Mouse (Mus musculus) kidney, postnatal 14 days (tissue): ENCODE measurements around the gene Hist1h3i.
"Not testable (repeated sequence)": the region's sequence is repeated elsewhere in the genome, so short reads cannot be mapped to it uniquely, and the experiment has no call there.

ENCODE experiments used
- DNase-seq: peaks from one replicate; pipeline ENCODE4 v3.0.0; 2022; ENCODE audit warnings: mixed read lengths

Hist1h3i gene

DNA sequence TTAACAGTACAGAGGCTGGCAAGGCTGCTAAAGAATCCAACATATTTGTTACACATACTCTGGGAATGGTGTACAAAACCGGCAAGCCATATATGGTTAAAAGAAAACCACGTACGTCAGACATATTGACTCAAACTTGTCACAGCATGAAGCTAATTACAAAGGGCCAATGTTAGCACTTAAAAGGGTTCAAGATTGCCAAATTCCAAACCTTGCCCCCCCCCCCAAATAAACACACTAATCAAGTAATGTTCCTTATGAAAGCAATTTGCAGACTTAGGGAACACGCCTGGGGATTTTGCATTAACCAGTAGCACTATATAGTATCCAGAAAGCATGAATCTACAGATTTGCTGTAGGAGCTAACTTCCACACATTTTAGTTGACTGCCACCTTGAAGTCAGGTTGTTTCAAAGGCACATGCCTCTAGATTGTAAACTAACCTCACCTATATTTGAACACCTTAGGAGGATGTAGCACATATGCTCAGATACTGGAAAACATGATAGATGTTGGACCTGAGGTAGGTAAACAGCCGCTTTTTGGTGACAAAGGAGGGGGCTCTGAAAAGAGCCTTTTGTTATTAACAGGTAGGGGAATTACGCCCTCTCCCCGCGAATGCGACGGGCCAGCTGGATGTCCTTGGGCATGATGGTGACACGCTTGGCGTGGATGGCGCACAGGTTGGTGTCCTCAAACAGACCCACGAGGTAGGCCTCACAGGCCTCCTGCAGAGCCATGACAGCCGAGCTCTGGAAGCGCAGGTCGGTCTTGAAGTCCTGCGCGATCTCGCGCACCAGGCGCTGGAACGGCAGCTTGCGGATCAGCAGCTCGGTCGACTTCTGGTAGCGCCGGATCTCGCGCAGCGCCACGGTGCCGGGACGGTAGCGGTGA is 562 bp downstream of the Hist1h3i start:
- DNase-seq, result not testable (repeated sequence)

DNA sequence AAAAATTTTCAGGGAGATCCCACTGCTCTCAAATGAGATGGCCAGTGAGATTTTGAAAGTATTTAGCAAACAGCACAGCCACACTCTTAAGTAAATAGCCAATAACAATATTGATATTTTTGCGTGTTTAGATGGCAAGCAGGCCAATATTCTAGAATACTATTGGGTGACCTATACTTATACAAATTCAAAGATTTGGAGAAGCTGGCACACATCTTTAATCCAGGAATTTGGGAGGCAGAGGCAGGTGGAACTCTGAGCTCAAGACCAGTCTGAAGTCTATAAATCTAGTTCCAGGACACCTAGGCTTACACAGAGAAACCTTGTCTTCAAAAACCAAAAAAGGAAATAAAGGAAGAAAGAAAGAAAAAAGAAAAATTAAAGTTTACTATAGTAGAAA is 1.5 kb downstream of the Hist1h3i start:
- no peak for DNase-seq

GRCm38 (mm10) chr13:21781021-21781555 is 2.1 kb downstream of the Hist1h3i start:
- DNase-seq, result no peak

DNA sequence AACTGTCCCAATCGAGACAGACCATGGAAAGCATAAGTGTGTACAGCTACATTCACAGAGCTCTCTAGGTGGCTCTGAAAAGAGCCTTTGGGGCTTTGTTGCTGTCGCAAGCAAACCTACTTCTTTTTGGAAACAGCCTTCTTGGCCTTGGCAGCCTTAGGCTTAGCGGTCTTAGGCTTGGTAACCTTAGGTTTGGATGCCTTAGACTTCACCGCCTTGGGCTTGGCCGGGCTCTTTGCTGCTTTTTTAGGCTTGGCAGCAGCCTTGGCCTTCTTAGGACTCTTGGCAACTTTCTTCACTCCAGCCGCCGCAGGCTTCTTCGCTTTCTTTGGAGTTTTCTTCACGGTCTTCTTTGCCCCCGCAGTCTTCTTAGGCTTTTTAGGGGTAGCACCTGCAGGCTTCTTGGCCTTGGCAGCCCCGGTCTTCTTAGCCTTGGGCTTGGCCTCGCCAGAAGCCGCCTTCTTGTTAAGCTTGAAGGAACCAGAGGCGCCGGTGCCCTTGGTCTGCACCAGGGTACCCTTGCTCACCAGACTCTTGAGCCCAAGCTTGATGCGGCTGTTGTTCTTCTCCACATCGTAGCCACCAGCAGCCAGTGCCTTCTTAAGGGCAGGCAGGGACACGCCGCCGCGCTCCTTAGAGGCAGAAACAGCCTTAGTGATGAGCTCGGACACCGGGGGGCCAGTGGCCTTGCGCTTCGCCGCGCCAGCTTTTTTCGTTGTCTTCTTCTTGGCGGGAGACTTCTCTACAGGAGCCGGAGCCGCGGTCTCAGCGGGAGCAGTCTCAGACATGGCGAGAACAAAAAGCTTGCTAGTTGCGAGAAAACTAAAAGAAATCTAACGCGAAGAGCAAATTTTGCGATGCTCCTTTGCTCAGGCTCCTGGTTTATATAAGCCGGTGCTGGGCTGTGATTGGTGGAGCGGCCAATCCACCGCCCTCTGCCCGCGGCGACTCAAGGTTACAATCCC is 3.1 kb downstream of the Hist1h3i start, which contains the start of gene Hist1h1b:
Gene Hist1h1b, minus strand, starts transcription at position 859 of the 965 bp plus-strand sequence.
- DNase-seq, result peak; percentile 61

DNA sequence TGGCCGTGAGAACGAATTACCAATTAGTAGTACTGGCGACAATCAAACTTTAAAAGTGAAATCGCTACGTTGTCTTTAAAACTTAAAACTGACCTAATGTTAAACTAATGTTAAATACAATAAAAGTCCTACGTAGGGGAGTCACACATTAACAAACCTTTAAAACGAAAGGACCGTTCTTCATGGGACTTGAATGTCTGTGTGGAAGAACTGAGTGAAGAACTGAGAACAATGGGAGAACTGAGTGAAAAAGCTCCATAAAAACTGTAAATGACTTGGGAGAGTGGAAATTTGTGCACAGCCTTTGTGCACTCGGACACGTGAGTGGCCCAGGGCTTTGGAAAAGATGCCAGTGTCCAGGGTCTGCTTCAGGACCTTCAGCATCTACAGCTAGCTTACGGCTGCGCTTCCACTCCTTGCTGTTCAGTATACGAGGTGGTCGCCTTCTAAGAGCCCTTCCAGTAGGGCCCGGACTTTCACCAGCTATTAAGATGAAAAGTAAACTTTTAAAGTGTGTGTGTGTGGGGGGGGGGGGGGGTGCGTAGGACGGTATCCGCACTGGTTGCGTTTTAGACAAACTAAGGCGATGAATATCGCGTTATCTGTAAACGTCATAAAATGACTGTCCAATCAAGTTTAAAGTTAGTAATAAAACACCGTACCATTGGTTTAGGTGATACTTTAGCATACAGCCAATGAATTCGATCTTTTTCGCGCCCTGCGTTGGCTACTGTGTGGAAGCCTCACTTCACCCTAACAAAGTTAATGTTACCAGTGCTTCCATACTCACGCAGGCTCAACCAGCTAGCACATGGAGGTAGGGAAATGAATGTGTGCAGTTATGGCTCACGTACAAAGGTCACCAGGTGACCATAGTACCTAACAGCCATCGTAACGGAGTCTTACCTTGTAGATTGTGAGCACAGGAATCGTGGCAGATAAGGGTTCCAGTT is 4.1 kb downstream of the Hist1h3i start:
- peak; percentile 77 for DNase-seq

- DNase-seq, result no peak
These were observed 27.5 kb downstream of the Hist1h3i start for GRCm38 (mm10) chr13:21755707-21756106.

DNA sequence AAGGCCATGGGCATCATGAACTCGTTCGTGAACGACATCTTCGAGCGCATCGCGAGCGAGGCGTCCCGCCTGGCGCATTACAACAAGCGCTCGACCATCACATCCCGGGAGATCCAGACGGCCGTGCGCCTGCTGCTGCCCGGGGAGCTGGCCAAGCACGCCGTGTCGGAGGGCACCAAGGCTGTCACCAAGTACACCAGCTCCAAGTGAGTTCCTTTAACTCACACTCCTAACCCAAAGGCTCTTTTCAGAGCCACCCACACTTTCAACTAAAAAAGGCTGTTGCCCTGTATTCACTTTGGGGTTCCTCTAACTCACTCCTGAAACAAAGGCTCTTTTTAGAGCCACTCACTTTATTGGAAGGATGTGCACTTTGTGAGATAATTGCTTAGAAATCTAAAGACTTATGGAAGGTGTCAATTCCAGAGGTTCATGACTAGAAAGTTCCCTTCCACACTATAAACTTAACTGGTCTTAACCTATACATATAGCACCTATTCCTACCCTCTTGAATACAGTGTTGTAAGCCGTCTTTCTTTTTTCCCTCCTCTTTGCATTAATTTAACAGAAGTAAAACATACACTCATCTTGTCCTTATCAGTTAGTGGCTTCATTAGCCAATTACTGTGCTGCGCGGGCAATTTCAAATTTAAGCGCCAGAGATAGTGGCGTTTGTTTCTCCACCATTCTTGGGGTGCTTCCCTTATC is 28.7 kb downstream of the Hist1h3i start:
- DNase-seq, result peak; percentile 21

- peak; percentile 84 for DNase-seq
These were observed 29.5 kb downstream of the Hist1h3i start, which contains the start of the genes Hist1h2ak and Hist1h2bn for GRCm38 (mm10) chr13:21753524-21754285. Hist1h2ak (minus strand) TSS chr13:21753827. Hist1h2bn (plus strand) TSS chr13:21754123.

DNA sequence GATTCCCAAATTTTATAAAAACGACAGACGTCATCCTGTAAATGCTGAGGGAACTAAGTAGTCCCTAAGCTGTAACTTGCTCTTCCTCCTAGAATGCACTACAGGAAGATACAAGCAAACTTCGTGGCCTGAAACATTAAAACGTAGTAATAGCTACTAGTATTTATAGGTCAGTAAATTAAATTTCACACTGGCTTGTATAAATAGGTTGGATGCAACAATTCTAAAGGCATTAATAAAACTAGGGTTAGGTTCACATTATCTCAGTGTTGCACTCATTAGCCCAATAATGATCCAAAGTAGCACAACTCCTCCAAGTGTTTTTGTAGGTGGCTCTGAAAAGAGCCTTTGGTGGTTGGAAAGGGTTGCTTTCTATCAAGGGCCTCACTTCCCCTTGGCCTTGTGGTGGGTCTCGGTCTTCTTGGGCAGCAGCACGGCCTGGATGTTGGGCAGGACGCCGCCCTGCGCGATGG is 30.1 kb downstream of the Hist1h3i start:
- no peak for DNase-seq

- no peak for DNase-seq
These were observed 30.8 kb downstream of the Hist1h3i start for GRCm38 (mm10) chr13:21752356-21752755.

DNA sequence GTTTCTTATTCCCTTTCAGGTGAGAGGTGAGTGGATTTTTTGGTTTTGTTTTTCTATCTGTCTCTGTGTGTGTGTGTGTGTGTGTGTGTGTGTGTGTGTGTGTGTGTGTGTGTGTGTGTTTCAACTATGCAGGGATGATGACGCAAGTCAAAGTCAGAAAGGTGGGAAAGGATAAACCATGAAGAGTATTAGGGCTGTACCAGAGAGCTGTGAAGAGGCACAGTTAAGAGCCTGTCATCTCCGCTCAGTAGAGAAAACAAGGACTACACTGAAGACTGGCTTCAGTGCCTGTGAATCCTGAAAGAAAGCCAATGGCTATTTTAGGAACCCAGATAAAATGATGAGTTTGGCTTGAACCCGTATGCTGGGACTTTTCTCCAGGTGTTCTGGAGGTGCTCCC is 31.3 kb downstream of the Hist1h3i start:
- no peak for DNase-seq

DNA sequence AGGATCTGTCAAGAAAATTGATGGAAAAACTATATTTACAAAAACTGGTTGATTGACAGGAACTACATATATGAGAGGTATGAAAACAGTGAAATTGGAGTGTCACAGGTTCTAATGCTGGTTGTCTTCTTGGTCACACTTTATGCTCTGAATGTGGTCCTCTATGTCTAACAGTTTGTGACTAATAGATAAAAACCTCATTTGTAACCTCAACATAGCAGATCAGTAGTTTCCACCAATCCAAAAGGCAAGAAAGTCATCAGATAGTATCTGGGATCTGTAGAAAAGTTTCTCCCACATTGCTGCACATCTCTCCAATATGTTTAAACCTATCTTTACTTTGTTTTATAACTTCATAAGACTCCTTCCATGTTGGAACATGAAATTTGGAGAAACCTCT is 31.8 kb downstream of the Hist1h3i start:
- DNase-seq, result no peak

DNA sequence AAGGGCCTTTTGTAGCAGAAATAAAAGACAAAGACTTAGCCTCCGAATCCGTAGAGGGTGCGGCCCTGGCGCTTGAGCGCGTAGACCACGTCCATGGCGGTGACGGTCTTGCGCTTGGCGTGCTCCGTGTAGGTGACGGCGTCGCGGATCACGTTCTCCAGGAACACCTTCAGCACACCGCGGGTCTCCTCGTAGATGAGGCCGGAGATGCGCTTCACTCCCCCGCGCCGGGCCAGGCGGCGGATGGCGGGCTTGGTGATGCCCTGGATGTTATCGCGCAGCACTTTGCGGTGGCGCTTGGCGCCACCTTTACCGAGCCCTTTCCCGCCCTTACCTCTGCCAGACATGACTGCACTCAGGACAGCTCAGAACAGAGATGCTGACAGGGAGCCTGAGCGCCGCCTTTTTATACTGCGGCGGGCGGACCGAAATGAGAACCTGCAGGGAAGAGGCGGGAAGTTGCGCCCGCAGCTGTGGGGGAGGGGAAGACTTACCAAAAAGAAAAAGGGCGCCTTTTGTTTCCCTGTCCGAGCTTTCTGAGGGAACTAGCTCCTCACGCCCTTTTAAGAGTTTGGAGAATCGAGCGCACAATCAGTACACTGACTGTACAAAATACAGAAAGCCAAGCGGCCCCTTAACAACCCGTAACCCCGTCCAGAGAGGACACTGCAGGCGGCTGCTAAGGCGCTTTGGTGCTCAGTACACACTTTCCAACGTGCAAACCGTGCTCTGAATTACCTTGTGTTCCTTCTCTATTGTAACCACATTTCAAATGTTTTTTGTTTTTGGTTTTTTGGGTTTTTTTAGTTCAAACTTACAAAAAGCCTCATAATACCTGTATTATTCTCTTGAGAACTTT is 32.8 kb downstream of the Hist1h3i start, which contains the start of gene Hist1h4k:
Gene Hist1h4k, minus strand, starts transcription at position 347 of the 859 bp plus-strand sequence.
- DNase-seq, result peak; percentile 89

DNA sequence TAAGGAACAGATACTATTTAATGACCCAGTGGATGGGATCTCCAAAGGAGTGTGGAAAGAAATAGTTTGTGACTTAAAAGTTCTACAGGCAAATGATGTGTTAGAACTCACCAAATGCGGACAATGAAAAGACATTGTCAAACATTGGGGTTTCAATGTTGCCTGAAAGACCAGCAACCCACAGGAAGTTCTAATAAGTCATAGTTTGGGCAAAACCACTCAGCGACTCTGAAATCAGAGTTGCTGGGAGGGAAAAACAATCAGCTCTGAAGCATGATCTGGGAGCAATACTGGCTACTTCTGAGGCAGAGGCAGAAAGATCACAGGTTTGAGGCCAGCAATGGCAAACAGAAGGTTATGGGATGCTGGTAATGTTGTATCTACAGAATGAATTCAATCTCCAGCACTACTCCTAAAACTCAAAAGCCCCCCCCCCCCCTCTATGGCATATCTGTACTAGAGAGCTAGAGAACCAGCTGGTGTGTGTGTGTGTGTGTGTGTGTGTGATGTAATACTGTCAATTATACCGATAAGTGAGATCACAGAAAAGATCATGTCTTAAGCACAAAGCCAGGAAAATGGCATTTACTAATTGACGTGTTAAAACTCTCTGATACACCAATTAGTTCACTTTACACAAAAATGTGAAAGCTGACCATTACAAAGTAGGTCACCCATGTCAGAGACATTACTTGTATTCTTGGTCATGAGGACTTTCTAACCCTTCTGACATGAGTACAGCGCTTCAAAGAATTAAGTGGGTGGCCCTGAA is 33.6 kb downstream of the Hist1h3i start:
- no peak for DNase-seq

- no peak for DNase-seq
These were observed 38.2 kb downstream of the Hist1h3i start for GRCm38 (mm10) chr13:21745006-21745405.

GRCm38 (mm10) chr13:21734906-21735767 is 48.0 kb downstream of the Hist1h3i start, which contains the start of gene Hist1h4j:
Hist1h4j (plus strand) TSS chr13:21735064.
- peak; percentile 72 for DNase-seq
